Mouse (Mus musculus): ENCODE data around the gene Klhl40. TPM values are rescaled to one million over a fixed set of nuclear protein-coding genes. Genes with fewer than 3 reads are reported as not detected.

The Klhl40 gene
- total RNA-seq (2021), result 1 to 10 TPM; 3.3 to 4.4 TPM

GRCm38 (mm10) chr9:121777484-121778065, at the start of gene Klhl40:
Gene Klhl40, plus strand, starts transcription at chr9:121777607.
- no peak for DNase-seq (ENCODE audit: extremely low spot score in 1 of 2, low spot score in 1 of 2)

GRCm38 (mm10) chr9:121740490-121740889, 36.9 kb upstream of the Klhl40 start:
- DNase-seq (ENCODE audit: extremely low spot score in 1 of 2, low spot score in 1 of 2), result no peak

GRCm38 (mm10) chr9:121741168-121741567, 36.2 kb upstream of the Klhl40 start:
- DNase-seq (ENCODE audit: extremely low spot score in 1 of 2, low spot score in 1 of 2), result no peak

- DNase-seq (ENCODE audit: extremely low spot score in 1 of 2, low spot score in 1 of 2), result no peak
Measured at GRCm38 (mm10) chr9:121744051-121744450, 33.4 kb upstream of the Klhl40 start.

- no peak for DNase-seq (ENCODE audit: extremely low spot score in 1 of 2, low spot score in 1 of 2)
Measured at GRCm38 (mm10) chr9:121752774-121753173, 24.6 kb upstream of the Klhl40 start.

- DNase-seq (ENCODE audit: extremely low spot score in 1 of 2, low spot score in 1 of 2), result no peak
Measured at GRCm38 (mm10) chr9:121754624-121755023, 22.8 kb upstream of the Klhl40 start.

- peak in 1 of 2 experiments; percentile 6 for DNase-seq (ENCODE audit: extremely low spot score in 1 of 2, low spot score in 1 of 2)
Measured at GRCm38 (mm10) chr9:121756785-121757184, 20.6 kb upstream of the Klhl40 start.

- peak; percentile 33 to 47 for DNase-seq (ENCODE audit: extremely low spot score in 1 of 2, low spot score in 1 of 2)
Measured at GRCm38 (mm10) chr9:121757432-121757831, 20.0 kb upstream of the Klhl40 start.

- no peak for DNase-seq (ENCODE audit: extremely low spot score in 1 of 2, low spot score in 1 of 2)
Measured at GRCm38 (mm10) chr9:121757835-121758814, 19.3 kb upstream of the Klhl40 start.

GRCm38 (mm10) chr9:121759091-121760081, 18.0 kb upstream of the Klhl40 start, which contains the start of gene Zfp651:
Gene Zfp651, plus strand, starts transcription at chr9:121759330.
- DNase-seq (ENCODE audit: extremely low spot score in 1 of 2, low spot score in 1 of 2), result peak; percentile 65 to 70

- DNase-seq (ENCODE audit: extremely low spot score in 1 of 2, low spot score in 1 of 2), result peak in 1 of 2 experiments; percentile 43
Measured at GRCm38 (mm10) chr9:121760271-121761090, 16.9 kb upstream of the Klhl40 start.

- no peak for DNase-seq (ENCODE audit: extremely low spot score in 1 of 2, low spot score in 1 of 2)
Measured at GRCm38 (mm10) chr9:121761091-121761665, 16.2 kb upstream of the Klhl40 start.

GRCm38 (mm10) chr9:121761787-121762186, 15.6 kb upstream of the Klhl40 start:
- DNase-seq (ENCODE audit: extremely low spot score in 1 of 2, low spot score in 1 of 2), result peak in 1 of 2 experiments; percentile 3

GRCm38 (mm10) chr9:121762248-121762647, 15.2 kb upstream of the Klhl40 start:
- no peak for DNase-seq (ENCODE audit: extremely low spot score in 1 of 2, low spot score in 1 of 2)

- no peak for DNase-seq (ENCODE audit: extremely low spot score in 1 of 2, low spot score in 1 of 2)
Measured at GRCm38 (mm10) chr9:121762761-121763160, 14.6 kb upstream of the Klhl40 start.

GRCm38 (mm10) chr9:121763716-121764115, 13.7 kb upstream of the Klhl40 start:
- peak; percentile 19 to 41 for DNase-seq (ENCODE audit: extremely low spot score in 1 of 2, low spot score in 1 of 2)

- no peak for DNase-seq (ENCODE audit: extremely low spot score in 1 of 2, low spot score in 1 of 2)
Measured at GRCm38 (mm10) chr9:121765166-121765855, 12.1 kb upstream of the Klhl40 start.

- DNase-seq (ENCODE audit: extremely low spot score in 1 of 2, low spot score in 1 of 2), result no peak
Measured at GRCm38 (mm10) chr9:121772412-121772811, 5.0 kb upstream of the Klhl40 start.

Measured in layer of hippocampus, postnatal 25 days (tissue).